Mouse (Mus musculus) brain, adult 2 months (tissue): ENCODE results near the gene Hist1h2bl.
"Not testable (repeated sequence)": the region's sequence is repeated elsewhere in the genome, so short reads cannot be mapped to it uniquely, and the experiment has no call there.

ENCODE experiments used
- DNase-seq: peaks from one replicate; pipeline ENCODE4 v3.0.0; 2011; ENCODE audit warnings: low read depth, low spot score

Hist1h2bl gene

DNA sequence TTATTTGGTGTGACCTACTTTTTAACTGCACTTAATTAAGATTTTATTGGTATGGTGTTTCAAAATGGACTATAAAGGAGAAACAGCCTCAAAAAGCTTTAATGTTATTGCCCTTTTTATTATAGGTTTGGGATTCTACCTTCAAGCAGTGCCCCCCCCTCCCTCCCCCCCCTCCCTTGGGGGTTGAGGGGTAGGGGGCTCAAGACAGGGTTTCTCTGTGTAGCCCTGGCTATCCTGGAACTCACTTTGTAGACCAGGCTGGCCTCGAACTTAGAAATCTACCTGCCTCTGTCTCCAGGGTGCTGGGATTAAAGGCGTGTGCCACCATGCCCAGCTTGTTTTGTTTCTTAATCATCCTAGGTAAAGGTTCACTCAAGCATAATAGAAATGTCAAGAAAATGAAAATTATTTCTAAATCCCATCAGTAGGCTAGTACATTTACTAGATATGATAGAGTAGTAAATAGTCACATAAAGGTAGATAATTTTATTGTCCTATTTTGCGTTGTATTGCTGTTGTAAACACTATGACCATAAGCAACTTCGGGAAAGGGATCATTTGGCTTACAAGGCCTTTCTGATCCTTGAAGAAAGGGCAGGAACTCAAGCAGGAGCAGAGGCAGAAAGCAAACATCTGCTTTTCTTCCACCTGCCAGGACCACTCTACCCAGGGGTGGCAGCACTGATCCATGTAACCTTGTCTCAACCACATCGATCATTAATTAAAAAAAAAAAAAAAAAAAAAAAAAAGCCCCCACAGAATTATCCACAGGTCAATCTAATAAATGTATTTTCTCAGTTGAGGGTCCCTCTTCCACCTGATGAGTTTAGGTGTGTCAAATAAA is 7.3 kb upstream of the Hist1h2bl start:
- DNase-seq, result no peak

DNA sequence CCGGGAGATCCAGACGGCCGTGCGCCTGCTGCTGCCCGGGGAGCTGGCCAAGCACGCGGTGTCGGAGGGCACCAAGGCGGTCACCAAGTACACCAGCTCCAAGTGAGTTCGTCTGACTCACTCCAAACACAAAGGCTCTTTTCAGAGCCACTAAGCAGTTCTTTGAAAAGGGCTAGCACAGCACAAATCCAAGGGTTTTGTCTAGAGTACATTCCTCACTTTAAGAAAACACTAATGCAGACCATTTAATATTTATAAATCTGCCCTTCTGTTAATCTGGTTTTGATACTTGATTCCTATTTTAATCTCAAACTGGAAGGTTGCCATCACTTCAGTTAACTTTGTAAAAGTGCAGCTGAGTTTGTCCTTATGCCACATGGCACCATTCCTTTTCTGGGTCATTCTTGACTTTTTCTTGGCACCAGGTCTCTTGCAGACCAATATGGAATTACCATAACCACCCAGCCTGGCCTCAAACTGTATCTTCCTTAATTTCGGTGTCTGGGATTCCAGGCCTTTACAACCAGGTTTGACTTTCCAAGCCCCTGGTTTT is 6.5 kb upstream of the Hist1h2bl start:
- no peak for DNase-seq

DNA sequence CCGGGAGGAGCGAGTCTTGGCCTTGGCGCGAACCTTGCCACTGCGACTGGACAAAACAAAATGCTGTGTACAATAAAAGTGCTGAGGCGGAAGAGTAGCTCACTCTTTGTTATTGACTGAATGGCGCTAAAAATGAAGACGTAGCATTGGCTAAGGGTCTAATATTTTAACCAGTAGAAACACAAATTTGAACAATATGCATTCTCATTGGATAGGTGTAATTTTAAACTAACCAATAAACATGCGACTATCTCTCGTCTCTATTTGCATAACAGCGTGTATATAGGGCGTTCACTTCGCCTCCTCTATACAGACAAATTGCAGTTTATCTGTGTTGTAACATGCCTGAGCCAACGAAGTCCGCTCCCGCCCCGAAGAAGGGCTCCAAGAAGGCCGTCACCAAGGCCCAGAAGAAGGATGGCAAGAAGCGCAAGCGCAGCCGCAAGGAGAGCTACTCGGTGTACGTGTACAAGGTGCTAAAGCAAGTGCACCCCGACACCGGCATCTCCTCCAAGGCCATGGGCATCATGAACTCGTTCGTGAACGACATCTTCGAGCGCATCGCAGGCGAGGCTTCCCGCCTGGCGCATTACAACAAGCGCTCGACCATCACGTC is 5.9 kb upstream of the Hist1h2bl start, which contains the start of gene Hist1h2bm:
Gene Hist1h2bm (plus strand): TSS at position 288 of the 616 bp plus-strand sequence.
- DNase-seq, result peak; percentile 96

DNA sequence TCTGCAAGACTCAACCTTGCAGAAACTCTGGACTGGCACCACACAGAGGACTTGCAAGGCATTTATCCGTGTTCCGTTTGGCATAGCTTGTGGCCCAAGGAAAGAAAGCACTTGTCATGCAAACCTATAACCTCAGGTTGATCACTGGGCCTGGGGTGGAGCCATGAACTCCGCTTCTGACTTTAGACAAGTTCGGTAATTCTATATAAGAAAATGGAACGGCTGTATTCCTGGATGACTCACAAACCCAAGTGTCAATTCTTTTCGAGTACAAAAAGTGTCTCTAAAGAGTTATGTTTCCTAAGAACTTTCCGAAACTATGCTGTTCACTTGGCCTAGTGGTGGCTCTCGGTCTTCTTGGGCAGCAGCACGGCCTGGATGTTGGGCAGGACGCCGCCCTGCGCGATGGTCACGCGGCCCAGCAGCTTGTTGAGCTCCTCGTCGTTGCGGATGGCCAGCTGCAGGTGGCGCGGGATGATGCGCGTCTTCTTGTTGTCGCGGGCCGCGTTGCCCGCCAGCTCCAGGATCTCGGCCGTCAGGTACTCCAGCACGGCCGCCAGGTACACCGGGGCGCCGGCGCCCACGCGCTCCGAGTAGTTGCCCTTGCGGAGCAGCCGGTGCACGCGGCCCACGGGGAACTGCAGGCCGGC is 5.3 kb upstream of the Hist1h2bl start:
- DNase-seq, result not testable (repeated sequence)

DNA sequence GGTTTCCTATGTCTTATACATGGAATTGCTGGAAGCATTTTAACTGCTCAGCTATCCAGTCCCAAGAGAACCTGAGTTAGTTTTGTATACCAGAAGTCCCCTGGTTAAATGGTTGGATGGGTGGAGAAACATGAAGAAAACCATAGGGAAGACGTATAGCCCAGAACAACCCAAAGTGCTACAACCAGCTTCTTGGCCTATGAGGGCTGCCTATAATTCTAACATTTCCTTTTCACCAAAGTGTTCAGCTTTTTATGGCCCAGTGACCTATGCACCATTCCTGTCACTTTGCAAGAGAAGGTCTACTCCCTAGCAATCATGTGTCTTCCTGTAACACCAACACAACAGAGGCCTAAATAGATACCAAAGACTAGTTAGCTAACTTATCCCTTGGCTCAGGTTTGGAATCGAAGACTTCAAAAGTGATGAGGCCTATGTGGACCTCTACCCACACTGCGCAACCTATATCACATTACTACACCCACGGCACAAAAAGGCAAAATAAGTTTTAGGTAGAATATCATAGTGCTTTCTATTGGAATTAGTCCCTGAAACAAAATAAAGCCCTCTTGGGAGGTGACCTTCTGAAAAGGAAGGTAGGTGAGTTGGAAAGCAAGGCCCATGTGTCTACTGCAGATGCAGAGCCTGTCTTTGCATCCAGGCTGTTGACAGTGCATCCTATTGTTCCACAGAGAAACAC is 2.6 kb upstream of the Hist1h2bl start:
- no peak for DNase-seq

DNA sequence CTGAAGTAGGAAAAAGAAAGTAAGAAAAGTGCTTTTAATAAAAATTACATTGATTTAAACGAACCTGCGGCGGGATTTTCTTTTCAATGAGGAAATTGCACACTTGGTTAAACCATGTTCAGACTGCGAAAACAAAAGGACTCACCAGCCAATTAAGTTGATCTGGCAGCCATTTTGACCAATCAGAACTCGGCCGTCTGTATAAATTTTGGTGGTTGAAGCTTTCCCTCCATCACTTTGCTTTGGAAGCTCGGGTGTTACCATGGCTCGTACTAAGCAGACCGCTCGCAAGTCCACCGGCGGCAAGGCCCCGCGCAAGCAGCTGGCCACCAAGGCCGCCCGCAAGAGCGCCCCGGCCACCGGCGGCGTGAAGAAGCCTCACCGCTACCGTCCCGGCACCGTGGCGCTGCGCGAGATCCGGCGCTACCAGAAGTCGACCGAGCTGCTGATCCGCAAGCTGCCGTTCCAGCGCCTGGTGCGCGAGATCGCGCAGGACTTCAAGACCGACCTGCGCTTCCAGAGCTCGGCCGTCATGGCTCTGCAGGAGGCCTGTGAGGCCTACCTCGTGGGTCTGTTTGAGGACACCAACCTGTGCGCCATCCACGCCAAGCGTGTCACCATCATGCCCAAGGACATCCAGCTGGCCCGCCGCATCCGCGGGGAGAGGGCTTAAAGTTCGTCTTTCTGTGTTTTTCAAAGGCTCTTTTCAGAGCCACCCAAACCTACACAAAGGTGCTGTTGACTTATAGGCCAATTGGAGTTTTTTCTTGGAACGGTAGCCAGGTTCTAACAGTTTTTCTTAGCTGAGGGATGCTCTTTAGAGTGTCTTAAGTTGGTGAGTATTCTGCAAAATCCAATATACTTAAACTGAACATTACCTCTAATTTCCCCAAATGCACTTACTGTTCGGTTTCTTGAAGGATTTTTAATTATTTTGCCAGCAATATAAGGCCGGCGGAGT is 1.7 kb upstream of the Hist1h2bl start, which contains the start of gene Hist1h3h:
Gene Hist1h3h (plus strand): TSS at position 263 of the 961 bp plus-strand sequence.
- peak; percentile 97 for DNase-seq

DNA sequence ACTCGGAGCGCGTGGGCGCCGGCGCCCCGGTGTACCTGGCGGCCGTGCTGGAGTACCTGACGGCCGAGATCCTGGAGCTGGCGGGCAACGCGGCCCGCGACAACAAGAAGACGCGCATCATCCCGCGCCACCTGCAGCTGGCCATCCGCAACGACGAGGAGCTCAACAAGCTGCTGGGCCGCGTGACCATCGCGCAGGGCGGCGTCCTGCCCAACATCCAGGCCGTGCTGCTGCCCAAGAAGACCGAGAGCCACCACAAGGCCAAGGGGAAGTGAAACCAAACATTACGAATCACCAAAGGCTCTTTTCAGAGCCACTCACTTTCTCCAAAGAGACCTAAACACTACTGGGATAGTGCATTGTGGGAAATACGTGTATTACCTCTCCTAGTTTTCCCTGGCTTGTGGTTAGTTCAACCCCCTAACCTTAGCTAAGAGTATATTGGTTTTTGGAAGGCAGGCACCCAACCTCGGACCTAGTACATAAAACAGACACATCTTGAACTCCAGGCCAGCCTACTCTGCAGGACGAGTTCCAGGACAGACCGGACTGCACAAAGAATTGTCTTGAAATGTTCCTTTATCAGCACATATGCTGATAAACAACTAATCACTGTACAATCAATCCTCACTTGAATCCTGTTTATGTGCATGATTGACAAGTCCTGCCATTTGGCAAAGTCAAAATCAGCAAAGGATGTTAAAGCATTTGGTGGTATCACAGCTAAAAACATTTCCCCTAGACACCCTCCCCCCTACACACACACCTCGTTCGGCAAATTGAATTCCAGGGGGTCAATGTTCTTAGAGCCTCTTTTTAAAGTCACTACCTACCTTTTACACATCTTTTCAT is 823 bp upstream of the Hist1h2bl start:
- DNase-seq, result peak; percentile 32

DNA sequence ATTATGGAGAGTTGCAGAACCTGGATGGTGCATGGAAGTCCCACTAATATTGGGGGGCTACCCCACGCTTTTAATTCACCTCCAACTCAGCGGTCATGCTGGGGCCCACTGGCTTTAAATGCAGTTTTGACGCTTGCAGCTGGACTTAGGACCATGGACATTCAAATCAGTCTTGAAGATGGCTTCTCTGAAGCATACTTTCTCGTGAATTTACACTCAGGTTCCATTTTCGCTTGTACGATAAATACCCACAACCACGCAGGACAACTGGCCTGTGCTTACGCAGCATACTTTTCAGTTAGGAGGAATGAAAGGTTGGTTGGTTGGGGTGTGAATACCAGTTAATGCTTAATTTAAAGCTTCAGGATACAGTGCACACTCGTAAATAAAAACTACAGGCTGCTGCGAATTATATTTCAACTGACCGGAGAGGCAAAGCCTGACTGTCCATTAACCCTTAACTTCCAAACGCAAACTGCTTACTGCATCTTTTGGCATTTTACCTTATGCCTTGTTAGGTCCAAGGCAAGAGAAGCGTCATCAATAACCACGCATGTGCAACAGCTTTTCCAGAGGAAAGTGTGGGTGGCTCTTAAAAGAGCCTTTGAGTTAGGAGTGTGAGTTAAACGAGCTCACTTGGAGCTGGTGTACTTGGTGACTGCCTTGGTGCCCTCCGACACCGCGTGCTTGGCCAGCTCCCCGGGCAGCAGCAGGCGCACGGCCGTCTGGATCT is 646 bp downstream of the Hist1h2bl start:
- peak; percentile 74 for DNase-seq

DNA sequence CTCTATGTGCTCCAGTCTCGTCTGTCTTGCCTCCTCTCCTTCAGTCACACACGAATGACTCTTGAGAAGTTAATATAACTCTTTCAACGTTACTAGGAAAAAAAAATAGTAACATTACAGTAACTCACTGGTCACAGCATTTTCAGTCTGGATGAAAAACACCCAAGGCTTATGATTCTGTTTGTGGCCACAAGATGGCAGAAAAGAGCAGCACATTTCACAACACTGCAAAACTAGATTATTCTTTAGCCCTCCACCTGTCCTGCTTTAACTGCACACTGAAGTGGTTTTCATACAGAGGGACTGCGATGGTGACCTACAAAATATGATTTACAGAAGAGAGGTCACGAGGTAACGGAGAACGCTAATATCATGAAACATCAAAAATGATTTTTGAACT is 1.2 kb downstream of the Hist1h2bl start:
- DNase-seq, result peak; percentile 85

DNA sequence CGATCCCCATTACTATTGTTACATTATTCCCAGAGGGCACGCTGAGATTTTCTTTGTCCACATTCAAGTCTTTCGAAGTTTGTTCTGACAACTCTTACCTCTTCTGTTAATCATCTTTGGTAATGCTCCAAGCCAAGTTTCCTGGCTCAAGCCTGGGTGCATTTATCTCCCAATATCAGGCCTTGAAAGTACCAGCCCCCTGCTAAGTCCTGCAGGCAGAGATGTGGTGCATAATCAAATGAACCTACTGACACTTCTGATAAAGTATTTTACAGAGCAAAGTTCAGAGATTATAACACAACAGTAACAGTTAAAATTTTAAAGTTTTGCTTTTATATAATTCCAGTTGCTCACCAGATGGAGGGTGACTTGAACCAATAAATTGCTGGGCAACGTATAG is 4.2 kb downstream of the Hist1h2bl start:
- DNase-seq, result no peak

DNA sequence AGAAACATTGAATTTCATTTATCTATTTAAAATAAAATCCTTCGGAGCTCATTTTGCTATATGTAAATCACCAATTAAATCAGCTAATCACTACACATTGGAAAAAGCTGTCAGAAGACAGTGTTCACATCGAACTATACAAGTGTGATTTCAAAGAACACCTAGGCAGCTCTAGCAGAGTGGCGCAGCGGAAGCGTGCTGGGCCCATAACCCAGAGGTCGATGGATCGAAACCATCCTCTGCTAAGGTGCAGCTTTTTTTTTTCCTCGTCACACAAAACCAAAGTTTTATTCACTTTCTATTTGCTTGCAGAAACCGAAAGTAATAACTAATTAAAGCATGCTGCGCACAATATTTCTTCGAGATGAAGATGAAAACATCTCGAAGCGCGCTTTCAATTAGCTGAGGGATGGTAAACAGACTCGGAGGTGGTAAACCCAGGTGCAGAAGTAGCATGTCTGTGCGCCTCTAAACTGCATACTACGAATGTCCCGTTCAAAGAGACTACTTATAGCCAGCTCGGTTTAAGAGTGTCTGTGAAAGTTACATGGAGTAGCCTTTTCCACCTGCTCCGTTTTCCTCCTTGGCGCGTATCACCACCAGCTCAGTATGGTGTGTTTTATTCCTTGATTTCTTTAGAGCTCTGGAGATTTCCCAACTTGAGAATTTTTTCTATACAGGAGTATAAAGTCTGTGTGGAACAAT is 5.0 kb downstream of the Hist1h2bl start:
- DNase-seq, result peak; percentile 77

DNA sequence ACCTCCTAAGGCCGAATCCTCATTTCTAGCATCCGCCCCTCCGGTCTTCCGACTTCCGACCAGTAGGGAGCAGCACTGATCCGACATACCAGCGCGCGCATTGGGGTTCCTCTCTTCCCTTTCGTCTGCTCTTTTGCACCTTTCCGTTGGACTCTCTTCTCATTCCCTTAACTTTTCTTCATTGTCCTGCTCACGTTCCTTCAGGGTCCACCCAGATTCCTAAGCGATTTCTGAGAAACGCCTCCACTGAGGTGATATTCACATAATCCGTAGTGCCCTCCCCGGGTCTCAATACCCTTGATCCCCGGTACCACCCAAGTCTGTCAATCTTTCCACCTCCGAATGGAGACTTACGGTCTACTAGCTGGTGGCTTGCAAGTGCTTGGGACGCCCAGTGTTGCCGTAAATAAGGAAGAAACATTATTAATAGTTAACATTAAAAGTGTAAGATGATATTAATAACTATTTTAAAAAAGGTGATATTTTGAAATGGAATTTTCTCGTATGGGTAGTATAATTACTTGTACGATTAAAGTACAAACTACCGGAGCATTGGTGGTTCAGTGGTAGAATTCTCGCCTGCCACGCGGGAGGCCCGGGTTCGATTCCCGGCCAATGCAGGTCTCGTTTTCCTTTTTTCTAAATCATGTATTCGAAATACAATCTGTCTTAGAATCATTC is 5.8 kb downstream of the Hist1h2bl start:
- DNase-seq, result peak; percentile 93

DNA sequence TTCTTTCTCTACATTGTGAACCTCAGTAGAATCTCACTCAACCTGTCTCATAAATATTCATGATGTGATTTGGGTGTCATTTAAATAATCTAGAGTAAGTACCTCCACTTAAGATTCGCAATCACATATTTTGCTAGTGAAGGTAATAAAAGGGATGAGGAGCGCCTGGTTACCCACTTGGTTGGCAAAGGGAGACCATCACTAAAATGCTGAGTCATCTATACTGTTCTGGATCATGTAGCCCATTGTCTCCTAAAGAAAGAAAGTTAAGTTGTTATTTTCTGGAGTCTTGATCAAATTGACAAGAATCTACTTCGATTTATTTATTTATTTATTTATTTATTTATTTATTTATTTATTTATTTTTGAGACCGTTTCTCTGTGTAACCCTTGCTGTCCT is 9.3 kb downstream of the Hist1h2bl start:
- no peak for DNase-seq

DNA sequence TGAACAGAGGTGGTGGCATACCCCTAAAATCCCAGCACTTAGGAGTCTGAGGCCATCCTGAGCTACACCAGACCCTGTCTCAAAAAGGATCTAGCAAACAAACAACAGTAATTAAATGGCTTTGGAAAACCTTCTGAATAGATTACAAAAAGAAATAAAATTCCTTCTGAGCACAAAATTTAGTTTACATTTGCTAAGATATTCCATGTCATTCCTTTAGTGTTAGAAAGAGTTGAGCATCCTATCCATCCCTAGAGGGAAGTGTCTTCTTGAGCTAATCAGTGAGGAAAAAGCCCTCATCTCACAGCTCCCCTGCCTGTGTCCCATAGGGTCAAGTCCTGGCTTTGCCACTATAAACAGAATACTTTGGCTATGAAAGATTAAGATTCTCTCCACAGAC is 18.1 kb downstream of the Hist1h2bl start, which contains the start of gene Olfr1359:
Gene Olfr1359 (plus strand): TSS at position 301 of the 400 bp plus-strand sequence.
- DNase-seq, result no peak

DNA sequence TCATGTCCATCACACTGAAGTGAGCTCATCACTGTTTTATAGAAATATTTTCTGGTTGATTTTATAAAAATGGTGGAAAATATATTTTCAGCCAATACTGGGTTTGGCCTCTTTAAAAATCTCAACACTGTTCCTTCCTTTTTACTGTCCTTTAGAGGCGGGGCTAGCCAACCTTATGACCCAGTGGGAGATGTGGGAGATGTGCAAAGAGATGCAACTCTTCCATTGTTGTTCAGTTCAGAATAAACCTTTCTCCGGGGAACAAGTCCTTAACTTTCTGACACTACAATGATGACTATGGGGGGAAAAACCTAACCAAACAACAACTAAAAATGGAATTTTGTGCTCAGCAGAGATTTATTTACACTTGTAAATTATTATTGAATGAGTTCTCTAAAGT is 38.6 kb downstream of the Hist1h2bl start, which contains the start of gene Olfr1360:
Gene Olfr1360 (minus strand): TSS at position 101 of the 400 bp plus-strand sequence.
- DNase-seq, result no peak
